Mouse (Mus musculus) lung, embryonic 15.5 days (tissue): ENCODE results near the gene Pappa. TPM values are rescaled to one million over a fixed set of nuclear protein-coding genes. Genes with fewer than 3 reads are reported as not detected.

Experiments used
- ATAC-seq: fragments of 200-750 bp; cut with Nextera tagmentation; 2 replicates; pipeline ENCODE4 v1.8.0; 2017; ENCODE audit warnings: moderate number of reproducible peaks, borderline replicate concordance; ENCODE audit not compliant: low FRiP score, low TSS enrichment; ENCODE audit errors: extremely low read depth
- H3K27ac ChIP-seq: fragments of 300-500 bp; sonication (generic); 2 replicates; pipeline ENCODE4 v1.5.1; 2015; ENCODE audit warnings: moderate library complexity, mild to moderate bottlenecking, inconsistent platforms
- H3K27me3 ChIP-seq: fragments of 300-500 bp; sonication (generic); 2 replicates; pipeline ENCODE4 v1.6.1; 2015; ENCODE audit warnings: inconsistent platforms
- H3K36me3 ChIP-seq: fragments of 300-500 bp; sonication (generic); 2 replicates; pipeline ENCODE4 v1.6.1; 2015; ENCODE audit warnings: inconsistent platforms
- H3K4me1 ChIP-seq: fragments of 300-500 bp; sonication (generic); 2 replicates; pipeline ENCODE4 v1.6.1; 2015; ENCODE audit warnings: inconsistent platforms
- H3K4me2 ChIP-seq: fragments of 300-500 bp; sonication (generic); 2 replicates; pipeline ENCODE4 v1.6.1; 2015; ENCODE audit warnings: inconsistent platforms, mild to moderate bottlenecking, moderate library complexity
- H3K4me3 ChIP-seq: fragments of 300-500 bp; sonication (generic); 2 replicates; pipeline ENCODE4 v1.5.1; 2015; ENCODE audit warnings: mild to moderate bottlenecking, inconsistent platforms
- H3K9ac ChIP-seq: fragments of 300-500 bp; sonication (generic); 2 replicates; pipeline ENCODE4 v1.6.1; 2015; ENCODE audit warnings: inconsistent platforms
- H3K9me3 ChIP-seq: fragments of 300-500 bp; sonication (generic); 2 replicates; pipeline ENCODE4 v1.6.1; 2016; ENCODE audit warnings: inconsistent platforms
- WGBS: fragments of 180-500 bp; shearing (Covaris S2); methylation state at CpG from one replicate; pipeline ENCODE4 v1.1.7; 2015; 5-methylcytosine and 5-hydroxymethylcytosine counted together
- polyA plus RNA-seq: library from polyadenylated mRNA; unstranded; fragments of >200 nt; fragmentation: Nextera tagmentation; extraction: Ambion mirVana; gene quantifications from 2 replicates; pipeline ENCODE4 v1.2.1, GENCODE M21; 2015

Pappa gene
- polyA plus RNA-seq, 1 experiment from 2014 or later = 1.4 TPM

DNA sequence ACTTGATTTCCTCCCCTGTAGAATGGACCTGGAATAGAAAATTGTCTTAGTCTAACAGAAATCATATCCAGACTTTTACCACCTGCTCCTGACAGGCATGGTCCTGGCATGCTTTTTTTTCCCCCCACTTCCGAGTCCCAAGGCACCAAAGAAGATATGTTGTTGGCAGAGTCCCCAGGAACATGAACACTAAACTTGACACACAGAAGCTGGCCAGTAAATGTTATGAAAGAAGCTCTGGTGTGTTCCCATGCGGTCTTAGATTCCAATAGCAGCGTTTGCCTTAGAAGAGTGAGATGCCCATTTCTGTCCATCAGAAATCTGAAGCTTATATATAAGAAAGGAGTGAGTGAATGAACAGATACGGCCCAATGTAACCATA lies 155.3 kb downstream of the Pappa start:
- Histone ChIP-seq H3K4me3 (no peak overlapping the region), H3K9ac (no peak overlapping the region), H3K4me2 (no peak overlapping the region), H3K27me3 (no peaks in the 10 kb centered on the region), H3K9me3 (no peaks in the 10 kb centered on the region), H3K36me3 (no peaks in the 10 kb centered on the region), H3K4me1 (no peaks in the 10 kb centered on the region), H3K27ac (no peak overlapping the region)
- no peak for ATAC-seq
- 60% methylated on average over 4 of the region's 4 CpGs for WGBS

DNA sequence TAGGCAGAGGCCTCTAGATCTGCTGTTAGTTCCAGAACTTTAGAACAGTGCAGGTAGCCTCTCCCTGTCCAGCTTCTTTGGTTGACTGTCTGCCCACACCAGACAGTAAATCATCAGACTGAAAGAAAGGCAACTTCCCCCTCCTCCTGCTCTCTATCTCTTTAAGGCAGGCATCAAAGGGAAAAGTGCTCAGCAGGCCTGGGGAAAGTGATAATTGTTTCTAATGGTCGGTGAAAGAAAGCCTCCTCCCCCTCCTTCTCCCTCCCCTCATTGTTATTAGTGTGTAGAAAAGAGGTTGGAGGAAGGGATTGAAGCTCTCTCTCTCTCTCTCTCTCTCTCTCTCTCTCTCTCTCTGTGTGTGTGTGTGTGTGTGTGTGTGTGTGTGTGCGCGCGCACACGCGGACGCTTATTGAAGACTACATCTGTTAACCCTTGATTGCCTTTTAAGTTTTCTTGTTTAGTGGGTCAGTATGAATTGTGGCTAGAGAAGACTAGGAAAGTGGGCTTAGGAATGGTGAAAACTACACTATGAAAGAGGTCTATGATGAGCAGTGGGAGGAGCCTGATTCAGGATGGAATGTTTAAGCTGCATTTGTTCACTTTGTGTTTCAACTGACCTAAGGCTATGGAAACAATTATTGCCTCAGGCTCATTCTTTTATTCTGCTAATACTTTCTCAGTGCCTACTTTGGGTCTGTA lies 156.2 kb downstream of the Pappa start:
- H3K4me2 ChIP-seq = no peak overlapping the region
- WGBS = 28% methylated on average over 7 of the region's 7 CpGs
- H3K9ac ChIP-seq = no peak overlapping the region
- no peaks in the 10 kb centered on the region for H3K27me3 ChIP-seq
- H3K27ac ChIP-seq = no peak overlapping the region
- no peaks in the 10 kb centered on the region for H3K9me3 ChIP-seq
- no peaks in the 10 kb centered on the region for H3K4me1 ChIP-seq
- no peak for ATAC-seq
- no peak overlapping the region for H3K4me3 ChIP-seq
- H3K36me3 ChIP-seq = no peaks in the 10 kb centered on the region

DNA sequence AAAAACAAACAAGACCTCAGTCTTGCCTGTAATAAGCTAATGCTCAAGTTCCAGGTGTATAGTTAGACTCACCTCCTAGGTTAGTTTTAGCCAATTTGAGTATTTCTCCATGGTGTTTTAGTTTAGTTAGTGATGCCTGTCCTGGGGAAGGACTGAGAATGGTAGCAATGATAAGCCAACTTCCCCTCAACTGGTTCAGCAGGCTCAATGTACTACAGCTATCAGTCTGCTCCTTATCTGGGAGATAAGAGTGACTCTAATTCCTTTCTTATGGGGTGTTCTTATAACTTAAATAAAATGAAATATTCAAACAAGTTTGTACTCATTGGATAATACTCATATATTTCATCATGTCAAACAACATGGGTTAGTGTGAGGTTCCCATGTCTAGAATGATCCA lies 156.9 kb downstream of the Pappa start:
- Histone ChIP-seq H3K27me3 (no peaks in the 10 kb centered on the region), H3K9ac (no peak overlapping the region), H3K27ac (no peak overlapping the region), H3K36me3 (no peaks in the 10 kb centered on the region), H3K4me3 (no peak overlapping the region), H3K4me2 (no peak overlapping the region), H3K4me1 (no peaks in the 10 kb centered on the region), H3K9me3 (no peaks in the 10 kb centered on the region)
- ATAC-seq = no peak

DNA sequence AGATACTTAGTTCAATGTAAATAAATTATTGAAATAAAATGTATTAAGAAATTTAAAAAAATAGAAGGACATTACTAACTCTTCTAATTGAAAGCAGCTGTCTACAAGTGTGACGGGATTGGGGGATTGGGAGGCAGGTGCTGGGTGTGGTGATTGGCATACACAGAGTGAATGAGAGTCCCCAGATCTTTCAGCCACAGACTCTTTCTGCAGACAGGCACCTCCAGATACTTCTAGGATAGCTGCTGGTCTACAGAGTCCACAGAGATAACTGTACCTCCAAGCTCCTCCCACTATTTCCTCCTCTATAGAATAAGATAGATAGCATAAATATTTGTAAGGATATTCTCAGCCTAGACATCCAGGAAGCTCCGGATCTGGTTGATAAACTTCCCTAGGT lies 159.6 kb downstream of the Pappa start:
- no peak overlapping the region for H3K4me2 ChIP-seq
- ATAC-seq = no peak
- H3K27me3 ChIP-seq = no peaks in the 10 kb centered on the region
- no peak overlapping the region for H3K27ac ChIP-seq
- 69% methylated on average over 2 of the region's 2 CpGs for WGBS
- no peak overlapping the region for H3K4me3 ChIP-seq
- H3K9ac ChIP-seq = no peak overlapping the region
- no peaks in the 10 kb centered on the region for H3K9me3 ChIP-seq
- no peaks in the 10 kb centered on the region for H3K4me1 ChIP-seq
- H3K36me3 ChIP-seq = no peaks in the 10 kb centered on the region

DNA sequence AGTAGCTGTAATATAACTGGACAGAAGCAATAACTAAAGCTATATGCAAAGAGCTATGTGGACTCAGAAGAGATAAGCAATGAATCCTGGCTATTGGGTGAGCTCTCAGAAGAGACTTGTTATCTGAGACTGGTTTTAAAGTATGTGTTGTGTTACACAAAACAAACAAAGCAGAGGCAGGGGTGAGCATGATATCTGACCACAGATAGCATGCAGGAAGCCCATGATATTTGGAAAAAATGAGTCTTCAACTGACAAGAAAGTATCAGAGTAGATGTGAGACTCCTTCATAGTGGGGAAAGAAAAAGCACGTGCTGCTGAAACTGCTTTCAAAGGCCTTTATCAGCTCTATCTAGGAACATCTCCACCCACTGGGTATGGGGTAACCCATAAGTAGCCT lies 161.2 kb downstream of the Pappa start:
- Histone ChIP-seq H3K27me3 (no peaks in the 10 kb centered on the region), H3K27ac (no peak overlapping the region), H3K4me1 (no peaks in the 10 kb centered on the region), H3K9me3 (no peaks in the 10 kb centered on the region), H3K36me3 (no peaks in the 10 kb centered on the region), H3K9ac (no peak overlapping the region), H3K4me3 (no peak overlapping the region), H3K4me2 (no peak overlapping the region)
- no peak for ATAC-seq
- 24% methylated on average over 1 of the region's 1 CpGs for WGBS

DNA sequence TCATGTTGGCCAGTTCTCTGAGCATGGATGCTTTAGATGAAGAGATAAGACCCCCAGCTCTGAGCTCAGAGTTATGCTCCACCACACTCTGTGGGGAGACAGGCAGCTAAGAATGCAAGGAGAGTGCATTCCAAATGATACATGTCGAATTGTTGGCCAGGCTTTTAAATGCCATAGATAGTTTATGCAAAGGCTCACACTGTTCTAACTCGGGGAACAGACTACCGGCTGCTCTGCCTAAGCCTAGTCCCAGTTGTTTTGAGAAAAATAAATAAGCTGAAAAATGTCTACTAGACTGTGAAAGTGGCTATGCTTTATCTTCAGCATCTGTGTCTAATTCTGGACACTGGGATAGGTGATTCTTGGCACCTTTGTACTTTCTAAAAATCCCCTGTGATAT lies 165.3 kb downstream of the Pappa start:
- Histone ChIP-seq H3K4me2 (no peak overlapping the region), H3K36me3 (no peaks in the 10 kb centered on the region), H3K9ac (no peak overlapping the region), H3K27ac (no peak overlapping the region), H3K4me3 (no peak overlapping the region), H3K9me3 (no peaks in the 10 kb centered on the region), H3K27me3 (no peaks in the 10 kb centered on the region), H3K4me1 (no peaks in the 10 kb centered on the region)
- ATAC-seq = no peak
- WGBS = 19% methylated on average over 3 of the region's 3 CpGs

DNA sequence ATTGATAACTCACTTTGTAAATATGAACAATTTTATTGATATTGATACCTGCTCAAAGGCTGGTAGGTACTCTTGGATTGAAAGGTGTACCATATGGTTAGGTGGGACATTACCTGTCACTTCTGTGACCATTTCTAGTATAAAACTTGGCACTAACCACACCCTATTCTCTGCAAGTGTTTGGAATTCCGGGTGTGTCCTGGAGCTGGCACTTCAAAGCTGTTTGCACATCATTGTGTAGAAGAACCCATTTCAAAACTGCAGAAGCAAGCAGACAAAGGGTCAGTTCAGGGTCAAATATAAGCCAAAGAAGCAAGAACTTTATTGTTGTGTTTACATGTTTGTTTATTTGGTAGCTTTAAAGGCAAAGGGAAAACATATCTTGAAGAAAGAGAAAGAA lies 171.8 kb downstream of the Pappa start:
- no peak for ATAC-seq

DNA sequence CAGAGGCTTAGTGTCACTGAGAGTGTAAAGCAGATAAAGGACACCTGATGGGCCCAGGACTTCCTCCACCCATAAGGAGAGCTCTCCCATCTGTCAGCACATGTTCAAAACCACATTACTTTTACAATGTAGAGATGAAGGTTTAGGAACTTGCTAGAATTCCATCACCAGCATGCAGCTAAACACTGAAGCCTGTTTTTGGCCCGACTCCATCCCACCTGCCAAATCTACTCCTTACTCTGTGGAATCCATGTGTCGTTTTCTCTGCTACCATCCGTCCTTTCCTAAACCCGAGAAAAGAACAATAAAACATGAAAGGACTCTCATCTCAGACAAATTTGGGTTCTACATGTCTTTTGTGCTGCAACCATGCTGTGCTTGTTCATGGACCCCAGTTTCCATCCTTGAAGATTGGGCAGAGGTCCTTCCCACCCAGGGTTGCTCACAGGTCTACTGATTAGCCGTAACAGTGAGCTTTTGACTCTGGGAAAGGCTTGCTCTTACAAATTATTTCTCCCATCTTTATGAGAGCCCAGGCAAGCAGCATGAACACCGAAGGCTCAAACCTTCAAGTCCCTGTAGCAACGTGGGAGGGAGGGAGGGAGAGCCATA lies 172.5 kb downstream of the Pappa start:
- Histone ChIP-seq H3K36me3 (no peaks in the 10 kb centered on the region), H3K9ac (no peak overlapping the region), H3K27me3 (no peaks in the 10 kb centered on the region), H3K9me3 (no peaks in the 10 kb centered on the region), H3K4me2 (no peak overlapping the region), H3K4me3 (no peak overlapping the region), H3K4me1 (0 out of 2 replicates have a peak, but pooled peaks cover 3% of the 10 kb centered on the region), H3K27ac (peak overlapping the region; percentile 22; the same call in 1 of the 2 replicates)
- ATAC-seq = no peak
- 56% methylated on average over 7 of the region's 7 CpGs for WGBS

More for the DNA sequence above, 171.8 kb downstream of the Pappa start:
- 44% methylated on average over 1 of the region's 1 CpGs for WGBS
- Histone ChIP-seq H3K36me3 (no peaks in the 10 kb centered on the region), H3K27ac (no peak overlapping the region), H3K4me1 (0 out of 2 replicates have a peak, but pooled peaks cover 3% of the 10 kb centered on the region), H3K9ac (no peak overlapping the region), H3K9me3 (no peaks in the 10 kb centered on the region), H3K4me2 (no peak overlapping the region), H3K4me3 (no peak overlapping the region), H3K27me3 (no peaks in the 10 kb centered on the region)

DNA sequence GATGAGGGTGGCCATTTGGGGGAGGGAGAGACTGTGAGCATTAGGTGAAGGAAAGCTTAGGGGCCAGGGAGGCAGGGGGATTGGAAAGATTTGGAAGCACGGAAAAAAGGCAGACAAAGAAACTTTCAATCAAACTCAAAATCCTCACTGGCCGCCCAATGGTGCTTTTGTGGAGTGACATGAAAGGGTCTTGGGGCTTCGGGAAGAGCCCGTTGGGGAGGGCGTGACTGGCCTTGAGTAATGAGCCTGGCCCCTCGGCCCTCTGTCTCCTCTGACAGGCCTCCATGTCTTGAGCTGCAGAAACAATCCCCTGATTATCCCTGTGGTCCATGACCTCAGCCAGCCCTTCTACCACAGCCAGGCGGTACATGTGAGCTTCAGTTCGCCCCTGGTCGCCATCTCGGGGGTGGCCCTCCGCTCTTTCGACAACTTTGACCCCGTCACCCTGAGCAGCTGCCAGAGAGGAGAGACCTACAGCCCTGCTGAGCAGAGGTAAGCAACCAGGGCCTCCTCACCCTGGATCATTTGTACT lies 173.1 kb downstream of the Pappa start:
- H3K4me3 ChIP-seq = no peak overlapping the region
- H3K27me3 ChIP-seq = no peaks in the 10 kb centered on the region
- no peaks in the 10 kb centered on the region for H3K9me3 ChIP-seq
- peak; percentile 19; the same call in 1 of the 2 replicates for ATAC-seq
- H3K27ac ChIP-seq = no peak overlapping the region
- 40% methylated on average over 13 of the region's 13 CpGs for WGBS
- no peaks in the 10 kb centered on the region for H3K36me3 ChIP-seq
- no peak overlapping the region for H3K4me2 ChIP-seq
- H3K4me1 ChIP-seq = 0 out of 2 replicates have a peak, but pooled peaks cover 3% of the 10 kb centered on the region
- no peak overlapping the region for H3K9ac ChIP-seq

DNA sequence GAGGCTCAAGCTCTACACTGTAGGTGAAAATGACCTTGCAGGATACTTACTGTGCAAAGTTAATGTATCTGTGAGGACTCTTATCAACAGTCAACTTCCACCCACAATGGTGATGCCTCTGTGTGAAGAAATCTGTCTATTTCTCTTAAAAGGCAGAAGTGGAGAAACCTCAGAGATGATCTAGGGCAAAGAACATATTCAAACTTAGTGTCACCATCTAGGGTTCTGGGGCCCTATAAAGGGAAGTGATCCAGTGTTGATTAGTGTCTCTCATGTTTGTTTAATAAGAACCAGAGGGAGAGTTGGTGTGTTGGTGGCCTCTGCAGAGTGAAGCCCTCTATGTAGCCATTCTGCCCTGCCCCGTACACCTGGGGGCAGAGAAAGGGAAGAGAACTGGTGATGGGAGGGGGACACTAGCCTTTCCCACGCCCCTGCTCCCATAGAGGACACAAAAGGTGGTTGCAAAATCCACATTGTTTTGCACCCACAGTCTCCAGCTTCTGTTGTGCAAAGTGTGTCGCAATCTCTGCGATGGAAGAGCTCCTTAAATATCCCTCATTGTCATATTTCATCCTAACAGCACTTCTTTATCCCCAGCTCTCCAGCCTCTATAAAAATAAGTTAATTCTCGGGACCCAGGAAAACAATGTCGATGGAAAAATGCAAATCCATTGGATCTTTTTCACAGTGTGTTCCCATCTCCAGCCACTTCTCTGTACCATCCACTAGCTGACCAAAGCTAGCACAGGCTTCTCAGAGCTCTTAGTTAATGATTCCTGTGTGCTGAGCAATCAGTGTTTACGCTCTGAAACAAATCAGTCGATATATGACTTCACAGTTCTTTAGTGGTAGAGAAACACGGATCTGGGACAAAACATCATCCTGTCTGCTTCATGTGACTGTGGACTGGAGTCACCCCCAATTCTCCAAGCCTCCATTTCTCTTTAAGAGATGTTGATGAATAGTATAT lies 174.5 kb downstream of the Pappa start:
- Histone ChIP-seq H3K9me3 (no peaks in the 10 kb centered on the region), H3K36me3 (no peaks in the 10 kb centered on the region), H3K4me1 (0 out of 2 replicates have a peak, but pooled peaks cover 3% of the 10 kb centered on the region), H3K9ac (no peak overlapping the region), H3K4me3 (no peak overlapping the region), H3K4me2 (no peak overlapping the region), H3K27me3 (no peaks in the 10 kb centered on the region), H3K27ac (no peak overlapping the region)
- WGBS = 59% methylated on average over 9 of the region's 9 CpGs
- no peak for ATAC-seq

DNA sequence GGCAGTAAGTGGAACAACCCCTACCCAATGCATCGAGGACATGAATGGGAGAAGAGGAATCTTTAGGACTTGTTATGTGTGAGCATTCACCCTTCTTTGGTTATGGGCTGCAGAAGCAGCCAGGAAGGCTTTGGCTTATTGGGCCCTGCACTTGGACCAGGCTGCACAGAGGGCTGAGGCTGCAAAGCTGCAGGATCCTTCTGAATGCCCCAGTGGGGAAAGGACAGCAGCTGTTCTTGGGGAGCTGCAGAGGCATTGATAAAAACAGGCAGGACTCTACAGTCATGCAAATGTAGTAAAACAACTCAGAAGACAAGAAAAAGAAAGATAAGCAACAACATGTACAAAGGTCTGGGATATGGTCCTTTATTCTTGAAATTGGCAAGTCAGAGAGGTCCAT lies 175.4 kb downstream of the Pappa start:
- 87% methylated on average over 1 of the region's 1 CpGs for WGBS
- H3K27me3 ChIP-seq = no peaks in the 10 kb centered on the region

More for the DNA sequence above, 175.4 kb downstream of the Pappa start:
- Histone ChIP-seq H3K27ac (no peak overlapping the region), H3K4me3 (no peak overlapping the region), H3K9me3 (no peaks in the 10 kb centered on the region), H3K4me1 (0 out of 2 replicates have a peak, but pooled peaks cover 3% of the 10 kb centered on the region), H3K36me3 (no peaks in the 10 kb centered on the region), H3K4me2 (no peak overlapping the region), H3K9ac (no peak overlapping the region)
- no peak for ATAC-seq
